Mouse (Mus musculus) lung, postnatal 0 days (tissue): ENCODE results near the gene RPS10-NUDT3. TPM values are rescaled to one million over a fixed set of nuclear protein-coding genes. Genes with fewer than 3 reads are reported as not detected.
"Not testable (repeated sequence)": the region's sequence is repeated elsewhere in the genome, so short reads cannot be mapped to it uniquely, and the experiment has no call there.

ENCODE experiments used
- ATAC-seq: fragments of 200-750 bp; cut with Nextera tagmentation; 2 replicates; pipeline ENCODE4 v1.8.0; 2017; ENCODE audit warnings: moderate library complexity
- DNase-seq: peaks from one replicate; pipeline ENCODE4 v3.0.0-alpha.2; 2016; ENCODE audit warnings: low spot score
- H3K27ac ChIP-seq: fragments of 300-500 bp; sonication (generic); 2 replicates; pipeline ENCODE4 v1.5.1; 2014; ENCODE audit warnings: antibody characterized with exemption, mild to moderate bottlenecking, low read length, mixed read lengths
- H3K27me3 ChIP-seq: fragments of 300-500 bp; sonication (generic); replicated peaks from 2 replicates; pipeline ENCODE4 v1.6.1; 2014; ENCODE audit warnings: low read length, mixed read lengths; ENCODE audit not compliant: insufficient read depth
- H3K36me3 ChIP-seq: fragments of 300-500 bp; sonication (generic); 2 replicates; pipeline ENCODE4 v1.6.1; 2014; ENCODE audit warnings: low read length, mixed read lengths; ENCODE audit not compliant: insufficient read depth
- H3K4me1 ChIP-seq: fragments of 300-500 bp; sonication (generic); 2 replicates; pipeline ENCODE4 v1.6.1; 2014; ENCODE audit warnings: antibody characterized with exemption, low read depth, low read length, mixed read lengths; ENCODE audit not compliant: insufficient read depth
- H3K4me2 ChIP-seq: fragments of 300-500 bp; sonication (generic); replicated peaks from 2 replicates; pipeline ENCODE4 v1.6.1; 2014; ENCODE audit warnings: low read depth, mild to moderate bottlenecking, low read length, moderate library complexity, mixed read lengths
- H3K4me3 ChIP-seq: fragments of 300-500 bp; sonication (generic); 2 replicates; pipeline ENCODE4 v1.5.1; 2014; ENCODE audit warnings: low read depth, low read length
- H3K9ac ChIP-seq: fragments of 300-500 bp; sonication (generic); replicated peaks from 2 replicates; pipeline ENCODE4 v1.6.1; 2014; ENCODE audit warnings: low read depth, mild to moderate bottlenecking
- H3K9me3 ChIP-seq: fragments of 300-500 bp; sonication (generic); 2 replicates; pipeline ENCODE4 v1.6.1; 2016; ENCODE audit warnings: low read length, mixed read lengths
- CTCF ChIP-seq: IDR thresholded peaks from 2 replicates; pipeline ENCODE4 v1.5.1; 2016; ENCODE audit warnings: antibody characterized with exemption, mild to moderate bottlenecking
- EP300 ChIP-seq: IDR thresholded peaks from 2 replicates; pipeline ENCODE4 v1.6.1; 2016; ENCODE audit warnings: antibody characterized with exemption, mild to moderate bottlenecking, control low read depth
- WGBS: fragments of 180-500 bp; shearing (Covaris S2); extraction: QIAGEN DNeasy Blood & Tissue Kit; methylation state at CpG from one replicate; pipeline ENCODE4 v1.1.7; 2014; 5-methylcytosine and 5-hydroxymethylcytosine counted together
- polyA plus RNA-seq: library from polyadenylated mRNA; unstranded; fragments of >200 nt; fragmentation: Nextera tagmentation; extraction: Ambion mirVana; gene quantifications from 2 replicates; pipeline ENCODE4 v1.2.1, GENCODE M21; 2015

RPS10-NUDT3 gene
- polyA plus RNA-seq, 1 experiment from 2014 or later = not detected

DNA sequence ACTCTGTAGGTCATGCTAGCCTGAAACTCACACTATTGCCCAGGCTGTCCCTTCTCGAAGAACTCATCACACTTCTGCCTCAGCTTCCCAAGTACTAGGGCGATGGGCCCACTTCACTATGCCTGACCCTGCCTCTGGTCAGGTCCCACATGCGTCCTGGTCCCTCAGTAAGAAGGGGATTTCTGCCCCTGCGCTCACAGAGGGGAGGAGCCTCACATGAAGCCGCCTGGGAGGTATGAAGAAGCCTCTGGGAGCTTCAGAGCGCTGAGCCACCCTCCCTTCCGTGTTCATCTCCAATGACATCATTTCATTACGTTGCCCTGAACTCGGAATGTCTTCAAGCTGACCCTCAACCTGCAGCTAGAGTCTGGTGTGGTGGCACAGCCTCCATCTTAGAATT is 8.7 kb upstream of the RPS10-NUDT3 start:
- 75% methylated on average over 9 of the region's 9 CpGs for WGBS

DNA sequence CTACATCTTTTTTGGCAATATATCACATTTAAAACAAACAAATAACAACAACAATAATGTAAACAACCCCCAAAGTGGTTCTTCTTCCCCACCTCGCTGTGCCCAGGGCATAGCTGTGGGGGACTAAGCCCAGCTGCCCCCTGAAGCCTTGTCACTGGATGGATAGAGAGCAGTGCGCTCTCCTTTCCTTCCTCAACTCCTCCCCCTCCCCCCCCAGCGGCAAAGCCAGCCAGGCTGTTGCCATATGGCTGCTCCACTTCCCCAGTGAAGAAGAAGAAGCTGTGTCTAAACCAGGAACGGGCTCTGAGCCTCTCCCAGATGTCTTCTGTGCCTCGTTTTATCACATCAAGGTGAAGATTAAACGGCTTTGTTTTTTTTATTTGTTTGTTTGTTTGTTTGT is 8.1 kb upstream of the RPS10-NUDT3 start:
- TF ChIP-seq EP300 (no peak), CTCF (no peak)
- ATAC-seq = peak; percentile 34; the same call in 1 of the 2 replicates
- H3K27ac ChIP-seq = no peak overlapping the region
- 30% methylated on average over 5 of the region's 6 CpGs for WGBS
- no peak overlapping the region for H3K4me3 ChIP-seq
- no peak overlapping the region for H3K4me2 ChIP-seq
- no peaks in the 10 kb centered on the region for H3K4me1 ChIP-seq
- H3K36me3 ChIP-seq = no peaks in the 10 kb centered on the region
- no peak for DNase-seq
- H3K9ac ChIP-seq = no peak overlapping the region
- H3K9me3 ChIP-seq = no peaks in the 10 kb centered on the region
- no peaks in the 10 kb centered on the region for H3K27me3 ChIP-seq

More for the DNA sequence above, 8.7 kb upstream of the RPS10-NUDT3 start:
- H3K27me3 ChIP-seq = no peaks in the 10 kb centered on the region
- no peak overlapping the region for H3K27ac ChIP-seq
- ATAC-seq (no peak), DNase-seq (no peak)
- no peaks in the 10 kb centered on the region for H3K9me3 ChIP-seq
- H3K4me2 ChIP-seq = no peak overlapping the region
- no peaks in the 10 kb centered on the region for H3K4me1 ChIP-seq
- H3K9ac ChIP-seq = no peak overlapping the region
- no peaks in the 10 kb centered on the region for H3K36me3 ChIP-seq
- H3K4me3 ChIP-seq = no peak overlapping the region
- TF ChIP-seq EP300 (no peak), CTCF (no peak)

DNA sequence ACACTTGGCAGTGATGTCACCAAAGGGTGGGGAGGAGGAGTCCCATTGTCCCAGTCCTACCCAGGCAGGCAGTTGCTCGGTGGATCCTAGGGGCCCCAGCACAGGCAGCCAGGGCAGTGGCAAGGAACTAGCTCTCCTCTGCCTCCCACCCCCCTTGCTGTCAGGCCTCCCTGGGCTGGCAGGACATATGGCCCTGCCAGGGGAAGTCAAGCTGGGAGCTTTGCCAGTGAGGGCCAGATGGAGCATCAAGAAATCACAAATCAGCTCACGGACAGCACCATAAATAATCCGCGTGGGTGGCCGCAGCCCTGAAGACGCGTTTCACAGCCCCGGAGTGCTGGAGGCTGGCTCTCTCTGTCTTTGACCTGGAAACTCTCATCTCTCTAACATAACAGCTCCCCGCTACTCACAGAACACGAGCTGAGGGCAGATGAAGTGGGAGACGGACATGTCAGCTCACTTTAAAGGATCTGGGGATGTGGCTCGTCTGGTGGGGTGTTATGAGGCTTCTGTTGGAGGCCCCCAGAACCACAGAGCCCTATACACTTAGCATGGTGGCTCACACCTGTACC is 7.6 kb upstream of the RPS10-NUDT3 start:
- Histone ChIP-seq H3K9ac (no peak overlapping the region), H3K27ac (no peak overlapping the region), H3K4me1 (no peaks in the 10 kb centered on the region), H3K4me3 (no peak overlapping the region), H3K4me2 (peak overlapping the region; percentile 14; the same call in 1 of the 2 replicates), H3K27me3 (no peaks in the 10 kb centered on the region), H3K36me3 (no peaks in the 10 kb centered on the region), H3K9me3 (no peaks in the 10 kb centered on the region)
- DNase-seq (peak; percentile 36), ATAC-seq (peak; percentile 55)
- TF ChIP-seq EP300 = no peak
- TF ChIP-seq CTCF = no peak
- 10% methylated on average over 12 of the region's 12 CpGs for WGBS

DNA sequence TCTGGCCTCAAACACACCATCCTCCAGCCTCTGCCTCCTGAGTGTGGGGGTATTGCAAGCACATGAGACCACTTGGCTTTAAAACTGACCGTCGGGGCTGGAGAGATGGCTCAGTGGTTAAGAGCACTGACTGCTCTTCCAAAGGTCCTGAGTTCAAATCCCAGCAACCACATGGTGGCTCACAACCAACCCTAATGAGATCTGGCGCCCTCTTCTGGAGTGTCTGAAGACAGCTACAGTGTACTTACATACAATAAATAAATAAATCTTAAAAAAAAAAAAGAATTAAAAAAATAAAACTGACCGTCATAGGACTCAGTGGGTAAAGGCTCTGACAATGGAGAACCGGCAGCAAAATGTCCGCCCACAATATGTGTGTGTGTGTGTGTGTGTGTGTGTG is 4.8 kb upstream of the RPS10-NUDT3 start:
- DNase-seq, H3K36me3 ChIP-seq, H3K9me3 ChIP-seq, H3K4me1 ChIP-seq, ATAC-seq, H3K27me3 ChIP-seq, H3K27ac ChIP-seq, H3K4me2 ChIP-seq, H3K9ac ChIP-seq, H3K4me3 ChIP-seq: not testable (repeated sequence)
- 86% methylated on average over 6 of the region's 6 CpGs for WGBS

DNA sequence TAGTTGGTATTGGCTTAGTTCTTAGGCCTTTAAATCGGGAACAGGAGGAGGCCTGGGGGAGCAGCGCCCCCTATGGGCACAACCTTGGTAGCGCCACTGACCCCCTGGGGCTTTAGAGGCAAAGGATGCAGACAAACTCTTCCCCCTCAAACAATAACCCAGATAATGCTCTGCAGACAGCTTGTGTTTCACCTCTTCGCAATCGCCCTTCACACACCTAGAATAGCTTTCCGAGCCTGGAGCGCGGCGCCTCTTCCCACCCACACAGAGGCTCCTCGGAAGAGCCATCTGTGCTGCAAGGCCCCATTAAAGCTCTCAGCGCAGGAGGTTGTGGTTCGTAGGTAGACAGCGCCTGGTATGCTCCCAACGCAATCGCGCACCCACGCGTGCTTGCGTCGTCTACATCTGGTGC is 3.9 kb upstream of the RPS10-NUDT3 start:
- DNase-seq (no peak), ATAC-seq (no peak)
- Histone ChIP-seq H3K4me2 (no peak overlapping the region), H3K27me3 (no peaks in the 10 kb centered on the region), H3K36me3 (no peaks in the 10 kb centered on the region), H3K9ac (no peak overlapping the region), H3K27ac (no peak overlapping the region), H3K4me1 (0 out of 2 replicates have a peak, but pooled peaks cover under 1% of the 10 kb centered on the region), H3K9me3 (no peaks in the 10 kb centered on the region), H3K4me3 (no peak overlapping the region)
- 76% methylated on average over 20 of the region's 20 CpGs for WGBS
- no peak for TF ChIP-seq EP300
- TF ChIP-seq CTCF = peak; percentile 45

DNA sequence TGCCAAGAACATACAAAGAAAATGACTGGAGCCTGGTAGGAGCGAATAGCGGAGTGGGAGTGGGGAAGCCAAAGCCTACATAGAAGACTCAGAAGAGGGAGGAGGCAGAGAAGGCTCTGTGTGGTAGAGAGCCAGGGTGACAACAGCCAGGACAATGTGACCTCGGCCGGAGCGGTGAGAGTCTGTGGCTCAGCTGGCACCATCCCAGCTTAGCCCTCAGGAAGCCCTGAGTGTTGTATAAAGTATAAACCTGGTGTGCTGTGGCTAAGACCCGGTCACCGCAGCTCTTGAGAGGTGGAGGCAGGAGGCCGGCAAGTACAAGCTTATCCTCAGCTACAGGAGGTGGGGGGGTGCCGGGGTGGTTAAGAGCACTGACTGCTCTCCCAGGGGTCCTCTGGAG is 2.3 kb upstream of the RPS10-NUDT3 start:
- H3K36me3 ChIP-seq = 0 out of 2 replicates have a peak, but pooled peaks cover under 1% of the 10 kb centered on the region
- 44% methylated on average over 9 of the region's 9 CpGs for WGBS
- no peak overlapping the region for H3K4me3 ChIP-seq
- H3K4me1 ChIP-seq = 0 out of 2 replicates have a peak, but pooled peaks cover 3% of the 10 kb centered on the region
- no peaks in the 10 kb centered on the region for H3K27me3 ChIP-seq
- H3K9ac ChIP-seq = no peak overlapping the region
- DNase-seq = no peak
- no peak for ATAC-seq
- H3K9me3 ChIP-seq = no peaks in the 10 kb centered on the region
- TF ChIP-seq CTCF = no peak
- TF ChIP-seq EP300 = no peak
- H3K27ac ChIP-seq = no peak overlapping the region
- H3K4me2 ChIP-seq = no peak overlapping the region
